In the genomic region with DNA sequence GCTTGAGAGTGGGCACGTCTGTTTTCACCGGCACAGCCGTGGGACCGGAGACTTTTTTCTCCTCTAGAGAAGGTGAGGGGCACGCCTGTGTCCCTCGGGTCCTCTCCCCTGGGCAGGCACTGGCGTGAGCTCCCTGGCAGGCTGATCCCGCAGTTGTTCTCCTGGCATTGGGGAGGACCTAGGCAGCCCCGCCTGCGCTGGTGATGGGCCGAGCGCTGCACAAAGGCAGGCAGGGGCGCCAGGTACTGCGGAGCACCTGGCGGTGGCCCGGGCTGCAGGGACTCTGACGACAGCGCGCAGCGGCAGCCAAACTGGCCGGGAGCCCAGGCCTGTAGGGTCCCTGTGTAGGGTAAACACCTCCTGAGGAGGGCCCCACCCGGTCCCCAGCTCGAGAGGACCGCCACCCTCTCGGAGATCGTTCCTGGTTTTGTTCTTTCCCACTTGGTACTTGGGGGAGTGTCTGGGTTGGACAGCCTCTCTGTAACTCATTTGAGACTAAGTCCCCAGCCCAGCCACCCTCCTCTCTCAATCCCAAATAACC, we compare ENCODE assay signal across 7 mouse cellular contexts. TPM values are rescaled to one million over a fixed set of nuclear protein-coding genes. Genes with fewer than 3 reads are reported as not detected.
DNase-seq lines count a peak whose midpoint lies in the region; ATAC-seq and TF ChIP-seq lines count a peak whose summit lies in the region.

No protein-coding gene starts in this region.

- H3K36me3 ChIP-seq in CH12.LX (replicated peaks in 1 of 2; ENCODE audit: control insufficient read depth in 1 of 2, insufficient read depth in 1 of 2, low read length in 1 of 2) = peaks cover 0 to 10% of the 10 kb centered on the region in 2 experiments
- no peaks in the 10 kb centered on the region for H3K36me3 ChIP-seq in heart, postnatal 0 days (replicated peaks; ENCODE audit: control insufficient read depth, insufficient read depth, low read length)
- H3K36me3 ChIP-seq in midbrain, embryonic 10.5 days = no peaks in the 10 kb centered on the region
- H3K36me3 ChIP-seq in stomach, embryonic 15.5 days = no peaks in the 10 kb centered on the region

- peaks cover 0 to 51% of the 10 kb centered on the region in 2 experiments; a peak in 3 of 4 replicates for H3K4me1 ChIP-seq in CH12.LX (ENCODE audit: control insufficient read depth in 1 of 2, insufficient read depth in 2 of 2)
- peaks cover 8% of the 10 kb centered on the region; the same call in 1 of the 2 replicates for H3K4me1 ChIP-seq in embryonic fibroblast, embryonic 13.5 days (ENCODE audit: control insufficient read depth, insufficient read depth, low read length)
- peaks cover 13% of the 10 kb centered on the region for H3K4me1 ChIP-seq in heart, postnatal 0 days (ENCODE audit: control insufficient read depth, insufficient read depth)
- peaks cover 25% of the 10 kb centered on the region for H3K4me1 ChIP-seq in midbrain, embryonic 10.5 days
- H3K4me1 ChIP-seq in stomach, embryonic 15.5 days = peaks cover 9% of the 10 kb centered on the region

- H3K4me2 ChIP-seq in CH12.LX (ENCODE audit: insufficient read depth, low read depth, poor library complexity, severe bottlenecking) = peak overlapping the region; percentile 91; the same call in 1 of the 2 replicates
- peak overlapping the region; percentile 100 for H3K4me2 ChIP-seq in heart, postnatal 0 days (ENCODE audit: low read depth, low read length)
- H3K4me2 ChIP-seq in stomach, embryonic 15.5 days = peak overlapping the region; percentile 88

- peaks cover 48% of the 10 kb centered on the region for H3K79me2 ChIP-seq in CH12.LX (replicated peaks; ENCODE audit: control insufficient read depth, extremely low read depth, insufficient read depth, poor library complexity, severe bottlenecking)

- peak overlapping the region; percentile 55 for H3K27ac ChIP-seq in CH12.LX (ENCODE audit: insufficient read depth, low read depth)
- H3K27ac ChIP-seq in embryonic fibroblast, embryonic 13.5 days (ENCODE audit: insufficient read depth, low read length) = peak overlapping the region; percentile 82
- H3K27ac ChIP-seq in heart, postnatal 0 days (ENCODE audit: low read depth) = peak overlapping the region; percentile 90
- peak overlapping the region; percentile 85 for H3K27ac ChIP-seq in midbrain, embryonic 10.5 days (replicated peaks)
- H3K27ac ChIP-seq in stomach, embryonic 15.5 days = peak overlapping the region; percentile 96

- no peak for TF ChIP-seq EP300 in CH12.LX (IDR thresholded peaks at IDR 0.05; ENCODE audit: low read length)
- no peak for TF ChIP-seq EP300 in heart, postnatal 0 days (IDR thresholded peaks at IDR 0.05; ENCODE audit: low read depth)

- H3K9me3 ChIP-seq in CH12.LX (replicated peaks; ENCODE audit: low read length) = no peaks in the 10 kb centered on the region
- no peaks in the 10 kb centered on the region for H3K9me3 ChIP-seq in heart, postnatal 0 days (replicated peaks; ENCODE audit: control insufficient read depth, low read length)
- H3K9me3 ChIP-seq in midbrain, embryonic 10.5 days (replicated peaks) = no peaks in the 10 kb centered on the region
- H3K9me3 ChIP-seq in stomach, embryonic 15.5 days = no peaks in the 10 kb centered on the region

- DNase-seq in CH12.LX (ENCODE audit: extremely low read depth) (no peak), adipocyte (ENCODE audit: low spot score) (peak; percentile 15)
- DNase-seq in heart, postnatal 0 days (ENCODE audit: low spot score) = peak; percentile 23
- DNase-seq in kidney, postnatal 14 days = peak; percentile 73
- DNase-seq in midbrain, embryonic 10.5 days (ENCODE audit: low spot score) = peak; percentile 44

- peak overlapping the region; percentile 65 for H3K9ac ChIP-seq in CH12.LX (ENCODE audit: insufficient read depth, low read depth)
- peak overlapping the region; percentile 76 for H3K9ac ChIP-seq in heart, postnatal 0 days (replicated peaks; ENCODE audit: low read depth, low read length)
- H3K9ac ChIP-seq in stomach, embryonic 15.5 days = peak overlapping the region; percentile 86

- in situ Hi-C loops in CH12.LX (cut with MboI; ENCODE audit: low pct_ligation_motif_present, low pct_unique_long_range_greater_than_20kb, low sequenced_read_pairs) = loop anchor here (5.0 to 10.0 kb wide), 2 partner anchors 34 to 97 kb away; no protein-coding TSS in a partner anchor

- no peak for TF ChIP-seq POLR2A in CH12.LX (IDR thresholded peaks at IDR 0.05; ENCODE audit: low read depth, low read length)
- peak; percentile 32 for TF ChIP-seq POLR2A in embryonic fibroblast, embryonic 13.5 days (IDR thresholded peaks at IDR 0.05; ENCODE audit: low read depth, low read length)

- no peaks in the 10 kb centered on the region for H3K27me3 ChIP-seq in CH12.LX (replicated peaks)
- H3K27me3 ChIP-seq in heart, postnatal 0 days (ENCODE audit: control insufficient read depth, insufficient read depth, low read length) = no peaks in the 10 kb centered on the region
- peaks cover 22% of the 10 kb centered on the region for H3K27me3 ChIP-seq in midbrain, embryonic 10.5 days (ENCODE audit: low read depth, poor library complexity, severe bottlenecking)
- H3K27me3 ChIP-seq in stomach, embryonic 15.5 days (replicated peaks) = no peaks in the 10 kb centered on the region

- no peak for TF ChIP-seq RAD21 in CH12.LX (IDR thresholded peaks at IDR 0.05; ENCODE audit: low read depth, low read length)

- no peak for TF ChIP-seq CTCF in CH12.LX (conservative IDR thresholded peaks at IDR 0.05 in 1 of 2, IDR thresholded peaks at IDR 0.05 in 1 of 2; ENCODE audit: low read depth in 2 of 2, low read length in 2 of 2)
- no peak for TF ChIP-seq CTCF in embryonic fibroblast, embryonic 13.5 days (IDR thresholded peaks at IDR 0.05; ENCODE audit: borderline replicate concordance, insufficient read depth, low read length)
- 0 out of 2 replicates have a peak, but pooled peaks have one; percentile 4 for TF ChIP-seq CTCF in heart, postnatal 0 days (IDR thresholded peaks at IDR 0.05; ENCODE audit: low read depth)

- peak; percentile 34 for ATAC-seq in heart, postnatal 0 days (ENCODE audit: insufficient read depth, low read depth)
- ATAC-seq in stomach, embryonic 15.5 days (ENCODE audit: insufficient read depth, low FRiP score, low read depth) = peak; percentile 52

- peak overlapping the region; percentile 78 to 98 (median 86) for H3K4me3 ChIP-seq in CH12.LX (replicated peaks in 1 of 3; ENCODE audit: low read depth in 2 of 3, low read length in 2 of 3, poor library complexity in 1 of 3)
- peak overlapping the region; percentile 84 for H3K4me3 ChIP-seq in embryonic fibroblast, embryonic 13.5 days (ENCODE audit: insufficient read depth, low read length)
- H3K4me3 ChIP-seq in heart, postnatal 0 days (ENCODE audit: low read depth, low read length) = peak overlapping the region; percentile 79
- peak overlapping the region; percentile 77 for H3K4me3 ChIP-seq in midbrain, embryonic 10.5 days
- peak overlapping the region; percentile 87 for H3K4me3 ChIP-seq in stomach, embryonic 15.5 days (replicated peaks)

- 1% methylated on average over 26 of the region's 26 CpGs for WGBS in heart, postnatal 0 days
- under 1% methylated on average over 26 of the region's 26 CpGs for WGBS in midbrain, embryonic 10.5 days
- under 1% methylated on average over 26 of the region's 26 CpGs for WGBS in stomach, embryonic 15.5 days

- dilution Hi-C loops in CH12.LX (cut with MboI; ENCODE audit: extremely low pct_ligation_motif_present, extremely low pct_unique_long_range_greater_than_20kb, low sequenced_read_pairs) = no loop called here

TF ChIP-seq in CH12.LX, 34 proteins besides CTCF, POLR2A, EP300 and RAD21:
- TF ChIP-seq ZC3H11A (IDR thresholded peaks at IDR 0.05; ENCODE audit: low read depth, low read length) (no peak), E2F4 (IDR thresholded peaks at IDR 0.05; ENCODE audit: insufficient replicate concordance, low read depth, low read length) (no peak), MAX (IDR thresholded peaks at IDR 0.05; ENCODE audit: low read length) (no peak), MYC (IDR thresholded peaks at IDR 0.05; ENCODE audit: low read depth, low read length) (no peak), NRF1 (IDR thresholded peaks at IDR 0.05; ENCODE audit: low read depth, low read length) (no peak), MEF2A (IDR thresholded peaks at IDR 0.05; ENCODE audit: borderline replicate concordance, low read depth, low read length) (no peak), USF2 (conservative IDR thresholded peaks at IDR 0.05; ENCODE audit: low read depth, low read length) (no peak), ELF1 (IDR thresholded peaks at IDR 0.05; ENCODE audit: low read depth, low read length) (no peak), TBP (conservative IDR thresholded peaks at IDR 0.05; ENCODE audit: low read depth, low read length) (no peak), SMC3 (IDR thresholded peaks at IDR 0.05; ENCODE audit: low read depth, low read length) (no peak), SIN3A (IDR thresholded peaks at IDR 0.05; ENCODE audit: low read length) (no peak; the same call in 1 of the 2 replicates), UBTF (IDR thresholded peaks at IDR 0.05; ENCODE audit: low read depth, low read length) (no peak), MAFK (IDR thresholded peaks at IDR 0.05; ENCODE audit: insufficient replicate concordance, low read length) (no peak), HCFC1 (IDR thresholded peaks at IDR 0.05; ENCODE audit: low read depth, low read length) (no peak)

RNA-seq across cellular contexts. Expression of a gene that starts 0.9 kb away (rescaled TPM):
- total RNA-seq in CH12.LX (2012; rRNA removed) (97.6 and 98.7 TPM in 2 replicates), CH12.LX (2014; rRNA removed) (82.3 and 88.5 TPM in 2 replicates)
- 186 and 188 TPM in 2 replicates for polyA plus RNA-seq in CH12.LX (2012; ENCODE audit: insufficient read length, low read depth)
- 43.6 TPM in 2 replicates for polyA plus RNA-seq in embryonic fibroblast, embryonic 13.5 days (2011; ENCODE audit: insufficient read length, low read depth, missing spikeins)
- total RNA-seq in heart, postnatal 0 days (2014; rRNA removed; ENCODE audit: low replicate concordance) = 7.0 and 8.1 TPM in 2 replicates
- 5.0 and 6.6 TPM in 2 replicates for polyA plus RNA-seq in heart, postnatal 0 days (2015; fragmentation: Nextera tagmentation; extraction: Ambion mirVana)
- polyA plus RNA-seq in midbrain, embryonic 10.5 days (2016; fragmentation: Nextera tagmentation; extraction: Ambion mirVana) = 12.1 and 12.6 TPM in 2 replicates
- polyA plus RNA-seq in stomach, embryonic 15.5 days (2015; fragmentation: Nextera tagmentation; extraction: Ambion mirVana) = 24.2 and 28.2 TPM in 2 replicates
